Mouse (Mus musculus) mature B cell (primary cell): Measurements from ENCODE around the gene Mterf4.

Experiments
- in situ Hi-C: fragments of 300-500 bp; cut with MboI; formaldehyde crosslinking; loops from 2 replicates; pipeline ENCODE4 v1.14.3; 2019

Gene Mterf4

GRCm38 (mm10) chr1:93267207-93267606 lies 38.5 kb downstream of the Mterf4 start:
- in situ Hi-C loops, result no loop called here

- in situ Hi-C loops, result no loop called here
Measured at GRCm38 (mm10) chr1:93257560-93257959, 48.2 kb downstream of the Mterf4 start.

GRCm38 (mm10) chr1:93255761-93256160 lies 50.0 kb downstream of the Mterf4 start:
- in situ Hi-C loops, result no loop called here

GRCm38 (mm10) chr1:93252586-93252985 lies 53.1 kb downstream of the Mterf4 start:
- in situ Hi-C loops, result no loop called here
